Mouse (Mus musculus): Measurements from ENCODE around the gene Ranbp6. TPM values are rescaled to one million over a fixed set of nuclear protein-coding genes. Genes with fewer than 3 reads are reported as not detected.
A peak's percentile ranks its signal among the peaks of the same experiment; 100 is the strongest.

Gene Ranbp6
- polyA plus RNA-seq, 1 experiment = 3.0 TPM

- WGBS = 65% methylated on average over 12 of the region's 12 CpGs
- no peak for DNase-seq
- TF ChIP-seq CTCF (IDR thresholded peaks at IDR 0.05; ENCODE audit: insufficient read depth, low read length) (no peak), POLR2A (IDR thresholded peaks at IDR 0.05; ENCODE audit: borderline replicate concordance, extremely low read depth, low read depth, low read length) (no peak)
- Histone ChIP-seq H3K4me1 (ENCODE audit: control insufficient read depth, insufficient read depth, low read length) (no peaks in the 10 kb centered on the region), H3K4me3 (replicated peaks; ENCODE audit: extremely low read depth, low read depth, low read length) (no peak overlapping the region)
Observed at GRCm38 (mm10) chr19:29823456-29824010, 10.8 kb upstream of the Ranbp6 start.

GRCm38 (mm10) chr19:29820966-29821365 is 8.2 kb upstream of the Ranbp6 start:
- no peak for DNase-seq
- Histone ChIP-seq H3K4me3 (replicated peaks; ENCODE audit: extremely low read depth, low read depth, low read length) (no peak overlapping the region), H3K4me1 (ENCODE audit: control insufficient read depth, insufficient read depth, low read length) (no peaks in the 10 kb centered on the region)
- TF ChIP-seq POLR2A (IDR thresholded peaks at IDR 0.05; ENCODE audit: borderline replicate concordance, extremely low read depth, low read depth, low read length) = no peak
- no peak for TF ChIP-seq CTCF (IDR thresholded peaks at IDR 0.05; ENCODE audit: insufficient read depth, low read length)

GRCm38 (mm10) chr19:29810022-29810421 is 2.8 kb downstream of the Ranbp6 start:
- Histone ChIP-seq H3K4me3 (replicated peaks; ENCODE audit: extremely low read depth, low read depth, low read length) (no peak overlapping the region), H3K4me1 (ENCODE audit: control insufficient read depth, insufficient read depth, low read length) (peaks cover 8% of the 10 kb centered on the region)
- 95% methylated on average over 5 of the region's 5 CpGs for WGBS
- DNase-seq = no peak
- TF ChIP-seq CTCF (IDR thresholded peaks at IDR 0.05; ENCODE audit: insufficient read depth, low read length) = no peak
- no peak for TF ChIP-seq POLR2A (IDR thresholded peaks at IDR 0.05; ENCODE audit: borderline replicate concordance, extremely low read depth, low read depth, low read length)

GRCm38 (mm10) chr19:29805917-29806785 is 6.6 kb downstream of the Ranbp6 start, which contains the start of gene 9930021J03Rik:
Gene 9930021J03Rik (minus strand): TSS chr19:29805989.
- TF ChIP-seq CTCF (IDR thresholded peaks at IDR 0.05; ENCODE audit: insufficient read depth, low read length) = no peak
- peak; percentile 76; the same call in 1 of the 2 replicates for TF ChIP-seq POLR2A (IDR thresholded peaks at IDR 0.05; ENCODE audit: borderline replicate concordance, extremely low read depth, low read depth, low read length)
- Histone ChIP-seq H3K4me1 (ENCODE audit: control insufficient read depth, insufficient read depth, low read length) (peaks cover 4% of the 10 kb centered on the region; the same call in 1 of the 2 replicates), H3K4me3 (replicated peaks; ENCODE audit: extremely low read depth, low read depth, low read length) (peak within 1 kb of the TSS; percentile 58)
- DNase-seq = peak; percentile 97
- under 1% methylated on average over 65 of the region's 95 CpGs for WGBS

- TF ChIP-seq POLR2A (IDR thresholded peaks at IDR 0.05; ENCODE audit: borderline replicate concordance, extremely low read depth, low read depth, low read length) (peak; percentile 5; the same call in 1 of the 2 replicates), CTCF (IDR thresholded peaks at IDR 0.05; ENCODE audit: insufficient read depth, low read length) (no peak)
- Histone ChIP-seq H3K4me1 (ENCODE audit: control insufficient read depth, insufficient read depth, low read length) (peaks cover 4% of the 10 kb centered on the region; the same call in 1 of the 2 replicates), H3K4me3 (replicated peaks; ENCODE audit: extremely low read depth, low read depth, low read length) (peak overlapping the region; percentile 58)
- peak; percentile 67 for DNase-seq
- WGBS = under 1% methylated on average over 67 of the region's 72 CpGs
Observed at GRCm38 (mm10) chr19:29805101-29805916, 7.5 kb downstream of the Ranbp6 start.

- TF ChIP-seq CTCF (IDR thresholded peaks at IDR 0.05; ENCODE audit: insufficient read depth, low read length) = no peak
- TF ChIP-seq POLR2A (IDR thresholded peaks at IDR 0.05; ENCODE audit: borderline replicate concordance, extremely low read depth, low read depth, low read length) = no peak
- no peak overlapping the region for H3K4me3 ChIP-seq (replicated peaks; ENCODE audit: extremely low read depth, low read depth, low read length)
- WGBS = 55% methylated on average over 3 of the region's 3 CpGs
- H3K4me1 ChIP-seq (ENCODE audit: control insufficient read depth, insufficient read depth, low read length) = peaks cover 4% of the 10 kb centered on the region; the same call in 1 of the 2 replicates
- DNase-seq = no peak
Observed at GRCm38 (mm10) chr19:29803946-29804345, 8.8 kb downstream of the Ranbp6 start.

GRCm38 (mm10) chr19:29797371-29797770 is 15.4 kb downstream of the Ranbp6 start:
- TF ChIP-seq CTCF (IDR thresholded peaks at IDR 0.05; ENCODE audit: insufficient read depth, low read length) = no peak
- TF ChIP-seq POLR2A (IDR thresholded peaks at IDR 0.05; ENCODE audit: borderline replicate concordance, extremely low read depth, low read depth, low read length) = no peak
- Histone ChIP-seq H3K4me3 (replicated peaks; ENCODE audit: extremely low read depth, low read depth, low read length) (no peak overlapping the region), H3K4me1 (ENCODE audit: control insufficient read depth, insufficient read depth, low read length) (no peaks in the 10 kb centered on the region)
- DNase-seq = no peak
- WGBS = 88% methylated on average over 3 of the region's 3 CpGs

GRCm38 (mm10) chr19:29787997-29788396 is 24.8 kb downstream of the Ranbp6 start:
- no peak for DNase-seq
- TF ChIP-seq CTCF (IDR thresholded peaks at IDR 0.05; ENCODE audit: insufficient read depth, low read length) (no peak), POLR2A (IDR thresholded peaks at IDR 0.05; ENCODE audit: borderline replicate concordance, extremely low read depth, low read depth, low read length) (no peak)
- Histone ChIP-seq H3K4me1 (ENCODE audit: control insufficient read depth, insufficient read depth, low read length) (no peaks in the 10 kb centered on the region), H3K4me3 (replicated peaks; ENCODE audit: extremely low read depth, low read depth, low read length) (no peak overlapping the region)

GRCm38 (mm10) chr19:29782914-29783313 is 29.9 kb downstream of the Ranbp6 start:
- 74% methylated on average over 2 of the region's 2 CpGs for WGBS
- TF ChIP-seq CTCF (IDR thresholded peaks at IDR 0.05; ENCODE audit: insufficient read depth, low read length) = no peak
- no peak for TF ChIP-seq POLR2A (IDR thresholded peaks at IDR 0.05; ENCODE audit: borderline replicate concordance, extremely low read depth, low read depth, low read length)

More at GRCm38 (mm10) chr19:29782914-29783313, 29.9 kb downstream of the Ranbp6 start:
- Histone ChIP-seq H3K4me3 (replicated peaks; ENCODE audit: extremely low read depth, low read depth, low read length) (no peak overlapping the region), H3K4me1 (ENCODE audit: control insufficient read depth, insufficient read depth, low read length) (no peaks in the 10 kb centered on the region)
- no peak for DNase-seq

Other genes with a start within 250 kb of the Ranbp6 start
- 11.0 and 15.7 TPM in 2 replicates for gene Ermp1, start 164.6 kb downstream of the Ranbp6 start, polyA plus RNA-seq (2012; rRNA removed)
- 0.75 and 1.1 TPM in 2 replicates for gene Mlana, start 115.2 kb downstream of the Ranbp6 start, polyA plus RNA-seq (2012; rRNA removed)
- gene 9930021J03Rik, start 7.0 kb downstream of the Ranbp6 start, polyA plus RNA-seq (2012; rRNA removed) = 5.0 and 5.7 TPM in 2 replicates
- 28.6 and 45.4 TPM in 2 replicates for gene Il33, start 112.1 kb upstream of the Ranbp6 start, polyA plus RNA-seq (2012; rRNA removed)
- not detected in 2 replicates for gene Trpd52l3, start 190.8 kb upstream of the Ranbp6 start, polyA plus RNA-seq (2012; rRNA removed)
- 19.3 and 27.5 TPM in 2 replicates for gene Uhrf2, start 217.5 kb upstream of the Ranbp6 start, polyA plus RNA-seq (2012; rRNA removed)